Mouse (Mus musculus): ENCODE results near the gene Mmd.

DNA sequence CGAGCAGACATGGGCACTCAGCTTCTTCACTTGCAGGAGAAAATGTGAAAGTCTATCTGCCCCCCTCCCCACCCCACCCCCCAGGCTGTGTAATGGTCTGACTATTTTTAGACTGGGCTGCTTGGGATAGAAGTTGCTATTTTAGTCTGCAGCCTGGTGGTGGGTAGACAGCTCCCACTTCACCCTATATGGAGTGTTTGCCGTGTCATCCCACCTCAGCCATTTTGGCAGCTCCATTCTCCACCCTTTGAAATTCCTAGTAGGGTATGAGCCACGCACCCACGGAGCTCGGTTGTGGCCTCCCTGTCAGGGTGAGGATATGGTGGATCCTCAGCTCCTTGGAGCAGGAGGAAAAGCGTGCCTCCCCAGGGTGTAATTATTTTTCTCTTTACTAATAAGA is 6.4 kb downstream of the Mmd start:
- TF ChIP-seq CTCF (IDR thresholded peaks at IDR 0.05; ENCODE audit: control insufficient read depth, insufficient read depth, low read length) (no peak), POLR2A (IDR thresholded peaks at IDR 0.05; ENCODE audit: borderline replicate concordance, control insufficient read depth, low read depth, low read length) (no peak)
